Mouse (Mus musculus): ENCODE data around the gene Gatd1. TPM values are rescaled to one million over a fixed set of nuclear protein-coding genes. Genes with fewer than 3 reads are reported as not detected.

Gene Gatd1
- polyA plus RNA-seq, 1 experiment from 2014 or later = 56.4 TPM

- Histone ChIP-seq H3K4me1 (0 out of 2 replicates have a peak, but pooled peaks cover 4% of the 10 kb centered on the region), H3K27me3 (ENCODE audit: low read depth, poor library complexity, severe bottlenecking) (peaks cover 46% of the 10 kb centered on the region), H3K27ac (no peak overlapping the region), H3K4me3 (no peak overlapping the region), H3K36me3 (no peaks in the 10 kb centered on the region), H3K9me3 (replicated peaks) (no peaks in the 10 kb centered on the region)
- DNase-seq (ENCODE audit: low spot score) = peak; percentile 67
- 57% methylated on average over 4 of the region's 4 CpGs for WGBS
Measured at GRCm38 (mm10) chr7:141363106-141363751, 50.7 kb downstream of the Gatd1 start.

GRCm38 (mm10) chr7:141361510-141361909 is 52.4 kb downstream of the Gatd1 start:
- Histone ChIP-seq H3K4me3 (no peak overlapping the region), H3K36me3 (no peaks in the 10 kb centered on the region), H3K9me3 (replicated peaks) (no peaks in the 10 kb centered on the region), H3K4me1 (peaks cover 7% of the 10 kb centered on the region; the same call in 1 of the 2 replicates), H3K27ac (no peak overlapping the region), H3K27me3 (ENCODE audit: low read depth, poor library complexity, severe bottlenecking) (peaks cover 51% of the 10 kb centered on the region)
- 14% methylated on average over 24 of the region's 24 CpGs for WGBS
- DNase-seq (ENCODE audit: low spot score) = no peak

Other genes with a start within 250 kb of the Gatd1 start
- gene Rnh1, start 241.3 kb downstream of the Gatd1 start, polyA plus RNA-seq (2016; fragmentation: Nextera tagmentation; extraction: Ambion mirVana) = 67.7 and 85.0 TPM in 2 replicates
- 101 and 104 TPM in 2 replicates for gene Hras, start 220.1 kb downstream of the Gatd1 start, polyA plus RNA-seq (2016; fragmentation: Nextera tagmentation; extraction: Ambion mirVana)
- gene Lrrc56, start 220.0 kb downstream of the Gatd1 start, polyA plus RNA-seq (2016; fragmentation: Nextera tagmentation; extraction: Ambion mirVana) = 14.0 and 21.8 TPM in 2 replicates
- 3.5 and 4.5 TPM in 2 replicates for gene Lmntd2, start 200.1 kb downstream of the Gatd1 start, polyA plus RNA-seq (2016; fragmentation: Nextera tagmentation; extraction: Ambion mirVana)
- gene Rassf7, start 198.3 kb downstream of the Gatd1 start, polyA plus RNA-seq (2016; fragmentation: Nextera tagmentation; extraction: Ambion mirVana) = 44.7 and 53.5 TPM in 2 replicates
- gene Phrf1, start 185.4 kb downstream of the Gatd1 start, polyA plus RNA-seq (2016; fragmentation: Nextera tagmentation; extraction: Ambion mirVana) = 121 and 131 TPM in 2 replicates
- 0.50 and 0.73 TPM in 2 replicates for gene Irf7, start 147.7 kb downstream of the Gatd1 start, polyA plus RNA-seq (2016; fragmentation: Nextera tagmentation; extraction: Ambion mirVana)
- 0.19 TPM in 1 of 2 replicates, not detected in the other for gene Cdhr5, start 137.3 kb downstream of the Gatd1 start, polyA plus RNA-seq (2016; fragmentation: Nextera tagmentation; extraction: Ambion mirVana)
- gene Sct, start 135.0 kb downstream of the Gatd1 start, polyA plus RNA-seq (2016; fragmentation: Nextera tagmentation; extraction: Ambion mirVana) = 9.7 and 11.3 TPM in 2 replicates
- gene Drd4, start 122.1 kb downstream of the Gatd1 start, polyA plus RNA-seq (2016; fragmentation: Nextera tagmentation; extraction: Ambion mirVana) = 0.68 and 0.93 TPM in 2 replicates
- 44.1 and 59.5 TPM in 2 replicates for gene Deaf1, start 86.4 kb downstream of the Gatd1 start, polyA plus RNA-seq (2016; fragmentation: Nextera tagmentation; extraction: Ambion mirVana)
- gene Tmem80, start 86.4 kb downstream of the Gatd1 start, polyA plus RNA-seq (2016; fragmentation: Nextera tagmentation; extraction: Ambion mirVana) = 42.9 and 46.1 TPM in 2 replicates
- 3.4 and 5.0 TPM in 2 replicates for gene Eps8l2, start 75.3 kb downstream of the Gatd1 start, polyA plus RNA-seq (2016; fragmentation: Nextera tagmentation; extraction: Ambion mirVana)
- 258 and 272 TPM in 2 replicates for gene Taldo1, start 21.9 kb downstream of the Gatd1 start, polyA plus RNA-seq (2016; fragmentation: Nextera tagmentation; extraction: Ambion mirVana)
- gene Cend1, start 15.4 kb upstream of the Gatd1 start, polyA plus RNA-seq (2016; fragmentation: Nextera tagmentation; extraction: Ambion mirVana) = 6.0 and 8.8 TPM in 2 replicates
- gene Slc25a22, start 23.8 kb upstream of the Gatd1 start, polyA plus RNA-seq (2016; fragmentation: Nextera tagmentation; extraction: Ambion mirVana) = 43.6 and 48.3 TPM in 2 replicates
- 26.8 and 30.0 TPM in 2 replicates for gene Pidd1, start 29.9 kb upstream of the Gatd1 start, polyA plus RNA-seq (2016; fragmentation: Nextera tagmentation; extraction: Ambion mirVana)
- gene Rplp2, start 33.2 kb upstream of the Gatd1 start, polyA plus RNA-seq (2016; fragmentation: Nextera tagmentation; extraction: Ambion mirVana) = 1,138 and 1,369 TPM in 2 replicates
- 11.6 and 12.4 TPM in 2 replicates for gene Pnpla2, start 41.1 kb upstream of the Gatd1 start, polyA plus RNA-seq (2016; fragmentation: Nextera tagmentation; extraction: Ambion mirVana)
- gene Cracr2b, start 47.0 kb upstream of the Gatd1 start, polyA plus RNA-seq (2016; fragmentation: Nextera tagmentation; extraction: Ambion mirVana) = 7.0 and 7.8 TPM in 2 replicates
- gene Cd151, start 53.3 kb upstream of the Gatd1 start, polyA plus RNA-seq (2016; fragmentation: Nextera tagmentation; extraction: Ambion mirVana) = 14.0 and 15.8 TPM in 2 replicates
- gene Polr2l, start 61.0 kb upstream of the Gatd1 start, polyA plus RNA-seq (2016; fragmentation: Nextera tagmentation; extraction: Ambion mirVana) = 77.2 and 86.8 TPM in 2 replicates
- 25.0 and 36.9 TPM in 2 replicates for gene Tspan4, start 61.1 kb upstream of the Gatd1 start, polyA plus RNA-seq (2016; fragmentation: Nextera tagmentation; extraction: Ambion mirVana)
- 26.7 and 27.3 TPM in 2 replicates for gene Chid1, start 125.7 kb upstream of the Gatd1 start, polyA plus RNA-seq (2016; fragmentation: Nextera tagmentation; extraction: Ambion mirVana)
- gene Ap2a2, start 148.0 kb upstream of the Gatd1 start, polyA plus RNA-seq (2016; fragmentation: Nextera tagmentation; extraction: Ambion mirVana) = 84.6 and 92.5 TPM in 2 replicates
- gene Muc6, start 241.2 kb upstream of the Gatd1 start, polyA plus RNA-seq (2016; fragmentation: Nextera tagmentation; extraction: Ambion mirVana) = 0.14 and 0.15 TPM in 2 replicates

Measured in limb, embryonic 10.5 days (tissue).